Comparison of ENCODE assay signal across 8 mouse cellular contexts in the genomic region with DNA sequence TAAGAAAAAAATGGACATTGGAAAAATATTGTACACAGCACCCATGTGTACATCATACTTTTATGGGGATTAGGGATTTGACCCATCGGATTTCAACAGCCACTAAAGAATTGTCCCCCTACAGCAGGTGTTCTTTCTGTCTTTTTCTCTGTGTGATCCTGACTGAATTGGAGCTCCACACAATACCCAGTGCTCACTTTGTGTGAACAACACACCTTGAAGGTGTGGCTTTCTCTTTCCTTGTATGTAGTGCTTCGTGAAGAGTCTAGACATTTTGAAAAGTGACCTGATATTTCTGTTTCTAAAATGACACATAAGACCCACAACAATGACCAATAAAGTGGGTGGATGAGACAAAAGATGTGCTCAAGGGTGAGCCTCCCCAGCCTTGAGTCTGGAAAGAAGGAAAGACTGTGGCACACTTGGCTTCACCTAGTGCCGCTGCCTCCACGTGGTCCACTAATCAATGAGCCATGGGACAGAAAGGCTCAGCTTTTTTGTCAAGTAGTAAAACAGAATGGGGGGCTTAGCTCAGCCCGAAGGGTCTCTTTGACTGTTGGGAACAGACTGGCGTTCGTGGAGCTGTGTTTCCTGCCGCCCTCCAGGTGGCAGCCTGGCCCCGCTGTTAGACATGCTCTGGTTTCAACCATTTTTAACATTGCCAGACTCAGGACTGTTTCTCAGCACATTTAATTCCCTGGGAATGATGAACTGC. TPM values are rescaled to one million over a fixed set of nuclear protein-coding genes. Genes with fewer than 3 reads are reported as not detected.
DNase-seq lines count a peak whose midpoint lies in the region; ATAC-seq and TF ChIP-seq lines count a peak whose summit lies in the region.
"Had no signal": no experiment of that assay in that cellular context is flagged by ENCODE, and none has a peak within 500 bp of the region (broad histone marks: within the 10 kb centered on the region; RNA-seq: fewer than 3 reads in every experiment).

No protein-coding gene starts in this region.

- 20% methylated on average over 9 of the region's 9 CpGs for WGBS in hindbrain, embryonic 14.5 days
- 25% methylated on average over 9 of the region's 9 CpGs for WGBS in midbrain, embryonic 10.5 days
- WGBS in stomach, embryonic 14.5 days = 24% methylated on average over 9 of the region's 9 CpGs

- peak; percentile 78 for DNase-seq in adipocyte (ENCODE audit: low spot score)
- DNase-seq in cerebellum, adult 8-10 months = peak; percentile 45
- peak; percentile 82 for DNase-seq in hindbrain, embryonic 14.5 days (ENCODE audit: low spot score)
- peak; percentile 61 to 67 for DNase-seq in left cerebral cortex, adult 2 months (ENCODE audit: extremely low spot score in 1 of 2, low spot score in 2 of 2)
- peak; percentile 55 for DNase-seq in midbrain, embryonic 10.5 days (ENCODE audit: low spot score)

- H3K4me1 ChIP-seq in hindbrain, embryonic 14.5 days (replicated peaks; ENCODE audit: control insufficient read depth, insufficient read depth, low read length) = peaks cover 7% of the 10 kb centered on the region; the same call in 1 of the 2 replicates
- H3K4me1 ChIP-seq in midbrain, embryonic 10.5 days = no peaks in the 10 kb centered on the region
- no peaks in the 10 kb centered on the region for H3K4me1 ChIP-seq in stomach, embryonic 14.5 days (ENCODE audit: control insufficient read depth, insufficient read depth, low read length)

- no peak overlapping the region for H3K27ac ChIP-seq in hindbrain, embryonic 14.5 days
- no peak overlapping the region for H3K27ac ChIP-seq in left cerebral cortex, adult 2 months
- H3K27ac ChIP-seq in midbrain, embryonic 10.5 days (replicated peaks) = no peak overlapping the region
- H3K27ac ChIP-seq in stomach, embryonic 14.5 days (ENCODE audit: low read length) = no peak overlapping the region
- H3K27ac ChIP-seq: embryonic facial prominence, embryonic 15.5 days had no signal

- H3K36me3 ChIP-seq in hindbrain, embryonic 14.5 days (replicated peaks; ENCODE audit: control insufficient read depth, insufficient read depth) = no peaks in the 10 kb centered on the region
- H3K36me3 ChIP-seq in midbrain, embryonic 10.5 days = no peaks in the 10 kb centered on the region
- no peaks in the 10 kb centered on the region for H3K36me3 ChIP-seq in stomach, embryonic 14.5 days (ENCODE audit: control insufficient read depth, insufficient read depth, low read length)
- H3K36me3 ChIP-seq: embryonic facial prominence, embryonic 15.5 days had no signal

- intact Hi-C loops in left cerebral cortex, adult 2 months (cut with DNase I) = loop anchor here (1.0 to 5.0 kb wide), 3 partner anchors 232 to 828 kb away; no protein-coding TSS in a partner anchor

- TF ChIP-seq CTCF in left cerebral cortex, adult 2 months (IDR thresholded peaks at IDR 0.05) = peak; percentile 86

- peak; percentile 97 for ATAC-seq in frontal cortex, adult (ENCODE audit: low TSS enrichment)
- peak; percentile 78 for ATAC-seq in hindbrain, embryonic 14.5 days (ENCODE audit: low FRiP score)
- ATAC-seq in stomach, embryonic 14.5 days (ENCODE audit: insufficient number of reproducible peaks, insufficient read depth, low FRiP score, low read depth) = 0 out of 2 replicates have a peak, but pooled peaks have one; percentile 14

- H3K4me2 ChIP-seq in hindbrain, embryonic 14.5 days (replicated peaks) = no peak overlapping the region
- no peak overlapping the region for H3K4me2 ChIP-seq in stomach, embryonic 14.5 days (replicated peaks; ENCODE audit: low read depth, low read length)
- H3K4me2 ChIP-seq: embryonic facial prominence, embryonic 15.5 days had no signal

- H3K9ac ChIP-seq in hindbrain, embryonic 14.5 days = no peak overlapping the region
- H3K9ac ChIP-seq in stomach, embryonic 14.5 days (replicated peaks; ENCODE audit: low read depth, low read length) = no peak overlapping the region
- H3K9ac ChIP-seq: embryonic facial prominence, embryonic 15.5 days had no signal

- H3K27me3 ChIP-seq in hindbrain, embryonic 14.5 days (ENCODE audit: control insufficient read depth, insufficient read depth, low read length) = no peaks in the 10 kb centered on the region
- H3K27me3 ChIP-seq in midbrain, embryonic 10.5 days (ENCODE audit: low read depth, poor library complexity, severe bottlenecking) = 0 out of 2 replicates have a peak, but pooled peaks cover 8% of the 10 kb centered on the region
- no peaks in the 10 kb centered on the region for H3K27me3 ChIP-seq in stomach, embryonic 14.5 days (ENCODE audit: control insufficient read depth, insufficient read depth, low read length)
- H3K27me3 ChIP-seq: embryonic facial prominence, embryonic 15.5 days had no signal

- H3K4me3 ChIP-seq in hindbrain, embryonic 14.5 days (replicated peaks; ENCODE audit: low read length) = no peak overlapping the region
- no peak overlapping the region for H3K4me3 ChIP-seq in left cerebral cortex, adult 2 months
- no peak overlapping the region for H3K4me3 ChIP-seq in midbrain, embryonic 10.5 days
- no peak overlapping the region for H3K4me3 ChIP-seq in stomach, embryonic 14.5 days (ENCODE audit: low read depth, low read length)
- H3K4me3 ChIP-seq: embryonic facial prominence, embryonic 15.5 days had no signal

- no peaks in the 10 kb centered on the region for H3K9me3 ChIP-seq in hindbrain, embryonic 14.5 days (ENCODE audit: control insufficient read depth, low read length)
- no peaks in the 10 kb centered on the region for H3K9me3 ChIP-seq in midbrain, embryonic 10.5 days (replicated peaks)
- no peaks in the 10 kb centered on the region for H3K9me3 ChIP-seq in stomach, embryonic 14.5 days (ENCODE audit: control insufficient read depth, low read depth, low read length)
- H3K9me3 ChIP-seq: embryonic facial prominence, embryonic 15.5 days had no signal

RNA-seq across cellular contexts. Expression of a gene that starts 10.9 kb away (rescaled TPM):
- 44.2 and 49.0 TPM in 2 replicates for polyA plus RNA-seq in hindbrain, embryonic 14.5 days (2014; fragmentation: Nextera tagmentation; extraction: Ambion mirVana)
- total RNA-seq in left cerebral cortex, adult 2 months (2021) = 10 to 100 TPM; 45.3 to 50.4 TPM
- 7.7 and 10.2 TPM in 2 replicates for polyA plus RNA-seq in midbrain, embryonic 10.5 days (2016; fragmentation: Nextera tagmentation; extraction: Ambion mirVana)
- polyA plus RNA-seq in stomach, embryonic 14.5 days (2014; fragmentation: Nextera tagmentation; extraction: Ambion mirVana) = 16.0 and 18.2 TPM in 2 replicates

Comparison
In these comparisons a context has a peak if more than half of its experiments do, and no peak if none do; other contexts are left out.
1. ATAC-seq: peak in every context shown above with its lines; median percentile 97 in frontal cortex, adult; 78 in hindbrain, embryonic 14.5 days; 14 in stomach, embryonic 14.5 days.